Mouse (Mus musculus): ENCODE results near the gene Cacna1f.

Gene Cacna1f

GRCm38 (mm10) chrX:7632560-7632959 lies 25.7 kb downstream of the Cacna1f start:
- DNase-seq (ENCODE audit: low spot score in 2 of 2) = no peak

- DNase-seq (ENCODE audit: low spot score in 2 of 2) = no peak
Measured at GRCm38 (mm10) chrX:7635101-7635500, 28.2 kb downstream of the Cacna1f start.

- peak in 1 of 2 experiments; percentile 37 for DNase-seq (ENCODE audit: low spot score in 2 of 2)
Measured at GRCm38 (mm10) chrX:7638401-7639091, 31.7 kb downstream of the Cacna1f start, which contains the start of gene Syp. TSS of gene Syp (plus strand) at chrX:7638471.

GRCm38 (mm10) chrX:7639536-7640325 lies 32.8 kb downstream of the Cacna1f start:
- no peak for DNase-seq (ENCODE audit: low spot score in 2 of 2)

GRCm38 (mm10) chrX:7640785-7641184 lies 33.9 kb downstream of the Cacna1f start:
- DNase-seq (ENCODE audit: low spot score in 2 of 2) = no peak

- DNase-seq (ENCODE audit: low spot score in 2 of 2) = peak; percentile 62
Measured at GRCm38 (mm10) chrX:7645349-7645748, 38.5 kb downstream of the Cacna1f start.

- peak; percentile 74 to 75 for DNase-seq (ENCODE audit: low spot score in 2 of 2)
Measured at GRCm38 (mm10) chrX:7648671-7649304, 41.9 kb downstream of the Cacna1f start.

- DNase-seq (ENCODE audit: low spot score in 2 of 2) = peak in 1 of 2 experiments; percentile 53
Measured at GRCm38 (mm10) chrX:7657221-7657639, 50.3 kb downstream of the Cacna1f start, which contains the start of gene Prickle3. TSS of gene Prickle3 (plus strand) at chrX:7657260.

- DNase-seq (ENCODE audit: low spot score in 2 of 2) = peak in 1 of 2 experiments; percentile 51
Measured at GRCm38 (mm10) chrX:7658031-7658784, 51.3 kb downstream of the Cacna1f start.

- no peak for DNase-seq (ENCODE audit: low spot score in 2 of 2)
Measured at GRCm38 (mm10) chrX:7658785-7659589, 52.1 kb downstream of the Cacna1f start.

GRCm38 (mm10) chrX:7661086-7661485 lies 54.2 kb downstream of the Cacna1f start:
- no peak for DNase-seq (ENCODE audit: low spot score in 2 of 2)

- no peak for DNase-seq (ENCODE audit: low spot score in 2 of 2)
Measured at GRCm38 (mm10) chrX:7662936-7663335, 56.1 kb downstream of the Cacna1f start.

- no peak for DNase-seq (ENCODE audit: low spot score in 2 of 2)
Measured at GRCm38 (mm10) chrX:7664791-7665190, 57.9 kb downstream of the Cacna1f start.

- DNase-seq (ENCODE audit: low spot score in 2 of 2) = no peak
Measured at GRCm38 (mm10) chrX:7665739-7666502, 59.0 kb downstream of the Cacna1f start.

GRCm38 (mm10) chrX:7670390-7670881 lies 63.6 kb downstream of the Cacna1f start:
- DNase-seq (ENCODE audit: low spot score in 2 of 2) = peak; percentile 59 to 68

GRCm38 (mm10) chrX:7670921-7671623 lies 64.2 kb downstream of the Cacna1f start, which contains the start of gene Plp2:
TSS of gene Plp2 (minus strand) at chrX:7671390.
- peak; percentile 46 to 48 for DNase-seq (ENCODE audit: low spot score in 2 of 2)

GRCm38 (mm10) chrX:7672739-7673138 lies 65.9 kb downstream of the Cacna1f start:
- DNase-seq (ENCODE audit: low spot score in 2 of 2) = no peak

- no peak for DNase-seq (ENCODE audit: low spot score in 2 of 2)
Measured at GRCm38 (mm10) chrX:7673578-7674281, 66.8 kb downstream of the Cacna1f start.
